Mouse (Mus musculus) activated CD4-positive, CD25-positive, alpha-beta regulatory T cell, adult 4 months (primary cell): ENCODE measurements around the gene Cracr2b. TPM values are rescaled to one million over a fixed set of nuclear protein-coding genes. Genes with fewer than 3 reads are reported as not detected.

ENCODE experiments used
- ATAC-seq: one replicate; pipeline ENCODE4 v1.8.0; 2017
- polyA plus RNA-seq, 2 experiments: library from polyadenylated mRNA; unstranded; fragments of 100-300 nt; shearing (Covaris generic); gene quantifications; one replicate each; pipeline ENCODE4 v1.2.1; 2017

Gene Cracr2b
- polyA plus RNA-seq, 2 experiments from 2014 or later, result not detected

DNA sequence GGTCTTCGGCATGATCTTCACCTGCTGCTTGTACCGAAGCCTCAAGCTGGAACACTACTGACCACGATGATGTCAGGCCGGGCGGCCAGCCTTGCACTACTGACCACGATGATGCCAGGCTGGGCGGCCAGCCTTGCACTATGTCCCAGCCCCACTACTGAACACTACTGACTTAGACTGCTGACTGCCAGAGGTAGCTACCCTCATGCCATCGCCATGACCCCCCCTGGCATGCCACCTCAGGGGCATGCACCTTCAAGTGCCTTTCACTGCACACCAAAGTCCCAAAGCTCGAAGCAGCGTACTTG lies 9.7 kb downstream of the Cracr2b start:
- no peak for ATAC-seq

DNA sequence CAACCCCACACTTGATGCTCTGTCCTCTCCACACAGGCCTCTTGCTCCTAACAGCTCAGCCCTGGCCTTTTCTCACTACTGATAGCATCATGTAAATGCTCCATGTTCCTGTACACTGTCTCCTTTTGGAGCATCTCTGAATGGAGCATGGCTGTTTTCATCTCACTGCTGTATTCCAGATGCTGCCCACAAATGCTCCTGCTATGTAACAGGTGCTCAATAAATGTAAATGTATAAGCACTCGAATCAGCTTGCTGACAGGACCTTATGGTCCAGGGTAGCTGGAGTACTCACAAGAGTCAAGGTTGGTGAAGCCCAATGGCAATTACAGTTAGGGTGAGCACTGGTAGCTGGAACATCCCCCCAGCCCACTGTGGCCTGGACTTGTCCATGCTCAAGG lies 10.3 kb downstream of the Cracr2b start:
- no peak for ATAC-seq

DNA sequence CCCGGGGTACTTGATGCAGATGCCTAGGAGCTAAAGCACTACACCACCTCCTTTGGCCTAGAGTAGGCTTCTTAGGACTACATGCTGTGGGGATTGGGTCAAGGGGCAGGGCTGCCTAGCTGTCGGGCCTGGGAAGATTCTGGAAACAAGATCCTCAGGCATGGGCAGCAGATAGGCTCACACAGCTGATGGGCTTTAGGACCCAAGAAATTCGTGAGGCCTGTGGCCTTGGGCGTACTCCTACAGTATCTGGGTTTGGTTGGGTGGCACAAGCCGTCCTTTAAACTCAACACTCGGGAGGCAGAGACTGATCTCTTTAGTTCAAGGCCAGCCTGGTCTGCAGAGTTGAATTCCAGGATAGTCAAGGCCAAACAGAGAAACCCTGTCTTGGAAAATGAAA lies 11.3 kb downstream of the Cracr2b start:
- no peak for ATAC-seq

DNA sequence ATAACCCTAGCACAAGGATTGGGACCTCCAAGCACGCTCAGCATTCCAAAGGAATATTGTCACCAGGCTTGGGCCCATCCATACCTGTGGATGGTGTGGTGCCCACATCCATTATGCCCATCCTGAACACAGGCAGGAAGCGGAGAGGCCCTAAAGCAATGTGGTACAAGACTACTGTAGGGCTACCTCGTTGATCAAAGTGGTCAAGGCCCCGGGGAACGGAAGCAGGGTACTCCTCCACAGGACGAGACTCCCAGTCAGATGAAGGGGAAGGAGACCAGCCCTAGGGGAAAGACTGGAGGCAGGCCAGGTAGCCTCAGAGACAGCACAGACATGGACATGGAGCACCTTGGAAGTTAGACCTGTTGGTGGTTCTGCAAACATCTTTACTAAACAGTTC lies 11.9 kb downstream of the Cracr2b start:
- no peak for ATAC-seq

DNA sequence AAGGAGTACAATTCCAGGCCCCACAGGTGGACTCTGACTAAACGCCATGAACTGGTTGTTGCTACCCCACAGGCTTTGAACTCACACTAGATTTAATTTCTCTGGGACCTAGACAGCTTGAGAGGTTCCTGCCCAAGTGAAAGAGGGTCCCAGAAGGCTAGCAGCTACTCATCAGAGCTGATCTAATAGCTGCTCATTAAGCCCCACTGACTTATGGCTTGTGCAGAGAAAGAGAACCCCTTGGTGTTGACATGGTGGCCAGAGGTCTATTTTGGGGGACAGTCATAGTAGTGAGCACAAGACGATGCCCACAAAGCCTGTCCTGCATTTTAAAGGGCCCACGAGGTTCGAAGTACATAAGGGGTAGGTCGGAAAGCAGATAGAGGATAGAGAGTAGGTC lies 13.3 kb downstream of the Cracr2b start:
- ATAC-seq, result no peak

DNA sequence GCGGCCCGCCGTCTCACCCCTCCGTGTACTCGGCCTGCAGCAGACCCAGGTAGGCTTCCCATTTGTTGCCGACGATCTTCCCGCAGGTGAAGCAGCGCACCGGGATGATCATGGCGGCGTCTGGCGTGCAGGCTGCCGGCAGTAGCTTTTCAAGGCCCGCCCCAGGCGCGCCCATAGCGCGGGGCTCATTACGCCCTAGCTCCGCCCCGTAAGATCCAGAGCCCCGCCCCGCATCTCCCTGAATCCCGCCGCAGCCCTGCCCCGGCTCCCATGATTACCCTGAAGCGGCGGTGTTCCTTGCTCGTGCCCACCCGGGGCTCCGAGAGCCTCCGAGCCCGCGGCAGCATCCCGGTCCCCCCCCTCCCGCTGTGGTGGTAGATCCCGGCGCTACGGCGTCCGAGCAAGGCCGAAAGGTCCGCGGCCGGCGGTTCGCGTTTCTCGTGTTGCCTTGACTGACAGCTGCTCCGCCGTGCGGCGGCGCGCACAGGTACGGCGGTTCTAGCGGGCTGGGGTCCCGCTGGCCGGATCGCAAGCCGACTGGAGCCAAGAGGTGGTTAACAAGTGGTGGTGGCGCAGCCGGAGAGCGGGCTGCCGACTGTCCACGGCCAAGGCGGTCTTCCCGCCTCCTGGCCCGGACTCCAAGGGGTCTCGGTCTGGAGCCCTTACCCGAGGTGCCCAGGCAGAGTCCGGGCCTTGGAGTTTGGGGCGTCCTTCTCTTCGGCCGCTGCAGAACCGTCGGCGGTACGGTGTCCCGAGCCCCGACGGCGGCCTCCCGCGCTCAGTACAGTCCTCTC lies 14.3 kb downstream of the Cracr2b start, which contains the start of the genes Polr2l and Tspan4:
TSS of gene Polr2l (minus strand) at position 122 of the 794 bp plus-strand sequence.
TSS of gene Tspan4 (plus strand) at position 230 of the 794 bp plus-strand sequence.
- peak; percentile 90 for ATAC-seq

DNA sequence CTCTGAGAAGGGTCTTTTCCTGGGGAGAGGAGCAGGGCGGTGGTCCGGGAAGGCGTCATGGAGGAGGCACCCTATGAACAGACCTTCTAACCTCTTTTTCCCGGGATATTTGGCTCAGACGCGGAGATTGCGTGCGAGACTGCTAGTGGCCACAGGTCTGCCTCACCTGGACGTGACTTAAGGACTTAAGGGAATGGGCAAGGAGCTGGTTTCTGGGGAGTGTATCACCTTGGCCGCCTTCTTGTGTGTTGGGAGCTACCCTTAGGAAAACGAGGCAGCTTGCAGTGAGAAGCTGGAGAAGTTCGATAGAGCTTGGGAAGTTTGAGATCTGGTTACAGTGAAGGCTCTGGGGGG lies 14.9 kb downstream of the Cracr2b start:
- no peak for ATAC-seq

DNA sequence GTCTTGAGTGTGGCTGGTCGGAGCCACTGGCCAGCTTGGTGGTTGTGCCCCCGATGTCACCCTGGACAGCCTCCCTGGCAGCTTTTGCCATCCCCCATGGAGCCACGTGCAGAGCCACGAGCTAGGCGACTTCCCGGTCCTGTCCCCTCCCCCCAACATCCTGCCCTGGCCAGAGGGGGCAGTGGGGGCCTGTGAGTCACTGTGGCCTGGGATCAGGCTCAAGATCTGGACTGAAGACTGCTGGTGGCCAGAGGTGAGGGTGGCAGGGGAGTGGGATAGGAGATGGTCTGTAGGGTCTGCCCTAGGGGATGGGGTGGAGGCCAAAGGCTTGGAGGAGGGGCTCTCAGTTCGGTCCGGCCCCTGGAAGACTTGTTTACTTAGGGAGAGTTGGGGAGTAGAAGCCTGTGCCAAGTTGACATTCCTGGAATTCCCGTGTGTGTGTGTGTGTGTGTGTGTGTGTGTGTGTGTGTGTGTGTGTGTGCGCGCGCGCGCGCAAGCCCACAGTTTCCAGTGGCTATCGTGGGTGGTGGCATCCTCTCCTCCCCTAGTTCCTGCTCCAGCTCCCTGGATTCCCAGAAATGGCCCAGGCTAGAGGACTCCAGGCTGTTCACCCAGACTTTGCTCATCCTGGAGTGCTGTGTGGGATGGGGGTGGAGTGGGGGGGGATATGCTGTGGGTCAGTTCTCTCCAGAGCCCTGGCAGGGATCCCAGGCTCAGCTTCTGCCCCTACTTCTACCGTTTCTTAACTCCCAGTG lies 15.5 kb downstream of the Cracr2b start:
- no peak for ATAC-seq

DNA sequence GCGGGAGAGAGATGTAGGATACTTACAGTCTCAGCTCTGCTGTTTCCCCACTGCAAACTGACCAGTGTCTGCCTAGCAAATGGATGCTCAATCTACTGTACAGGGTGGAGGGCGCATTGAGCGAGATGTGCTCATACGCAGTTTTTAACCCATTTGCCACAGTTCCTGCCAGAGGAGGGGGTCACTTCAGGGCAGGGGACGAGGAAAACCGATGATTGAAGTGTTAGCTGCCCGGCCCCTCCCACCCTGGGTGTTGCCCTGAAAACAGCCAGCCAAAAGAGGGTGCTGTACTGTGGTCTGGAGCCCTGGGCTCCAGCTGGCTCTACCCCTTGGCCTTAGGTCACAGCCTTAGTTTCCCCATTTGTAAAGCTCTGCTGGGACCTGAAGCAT lies 16.1 kb downstream of the Cracr2b start:
- ATAC-seq, result no peak

DNA sequence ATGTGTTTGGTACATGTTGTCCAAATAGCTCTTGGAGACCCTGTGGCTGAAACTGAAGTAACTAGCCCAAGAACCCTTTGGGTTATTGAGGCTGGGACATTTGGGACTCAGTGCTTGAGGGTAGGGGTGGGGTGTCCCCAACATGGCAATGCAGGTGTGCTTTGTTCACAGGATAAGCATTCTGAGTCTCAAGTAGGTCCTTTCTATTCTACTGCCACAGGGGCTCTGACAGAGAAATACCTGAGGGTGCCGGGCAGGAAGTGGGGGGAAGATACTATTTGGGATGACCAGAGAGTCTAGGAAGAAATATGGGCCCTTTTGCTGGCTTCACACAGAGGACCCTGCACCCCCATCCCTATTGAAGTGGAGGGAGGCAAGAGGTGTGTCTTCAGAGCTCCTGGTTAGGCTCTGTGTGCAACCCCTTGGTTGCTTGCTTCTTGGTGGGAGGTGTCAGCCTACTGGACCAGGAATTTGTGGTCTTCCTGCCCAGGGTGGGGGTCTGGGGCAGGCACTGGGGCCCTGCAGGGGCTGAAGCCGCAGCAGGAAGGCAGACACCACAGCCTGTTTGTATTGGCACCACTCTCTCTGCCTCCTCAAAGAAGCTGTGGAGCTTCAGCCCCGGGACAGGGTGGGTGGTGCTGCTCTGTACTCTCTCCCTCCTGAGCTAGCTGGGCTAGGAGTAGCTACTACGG lies 16.8 kb downstream of the Cracr2b start:
- ATAC-seq, result no peak

DNA sequence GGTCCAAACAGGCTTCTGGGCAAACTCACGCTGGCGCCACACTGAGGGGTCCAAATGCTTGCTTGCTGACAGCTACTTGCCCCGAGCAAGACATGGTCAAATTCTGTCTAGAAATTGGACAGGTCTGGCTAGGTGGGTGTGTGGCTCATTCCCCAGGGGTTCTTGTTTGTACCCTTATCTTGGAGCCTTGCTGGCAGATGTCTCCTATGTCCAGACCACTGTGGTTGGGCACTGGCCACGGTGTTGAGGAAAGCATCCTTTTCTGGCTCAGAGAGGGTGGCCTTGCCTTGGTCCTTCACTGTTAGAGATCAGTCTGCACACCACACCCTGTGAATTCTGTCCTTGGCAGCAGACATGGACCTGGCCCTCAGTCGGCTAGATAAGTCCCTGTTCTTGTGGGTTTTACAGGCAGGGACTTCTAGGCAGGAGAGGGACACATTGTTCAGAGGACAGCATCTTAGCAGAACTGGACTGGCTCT lies 17.4 kb downstream of the Cracr2b start:
- no peak for ATAC-seq

DNA sequence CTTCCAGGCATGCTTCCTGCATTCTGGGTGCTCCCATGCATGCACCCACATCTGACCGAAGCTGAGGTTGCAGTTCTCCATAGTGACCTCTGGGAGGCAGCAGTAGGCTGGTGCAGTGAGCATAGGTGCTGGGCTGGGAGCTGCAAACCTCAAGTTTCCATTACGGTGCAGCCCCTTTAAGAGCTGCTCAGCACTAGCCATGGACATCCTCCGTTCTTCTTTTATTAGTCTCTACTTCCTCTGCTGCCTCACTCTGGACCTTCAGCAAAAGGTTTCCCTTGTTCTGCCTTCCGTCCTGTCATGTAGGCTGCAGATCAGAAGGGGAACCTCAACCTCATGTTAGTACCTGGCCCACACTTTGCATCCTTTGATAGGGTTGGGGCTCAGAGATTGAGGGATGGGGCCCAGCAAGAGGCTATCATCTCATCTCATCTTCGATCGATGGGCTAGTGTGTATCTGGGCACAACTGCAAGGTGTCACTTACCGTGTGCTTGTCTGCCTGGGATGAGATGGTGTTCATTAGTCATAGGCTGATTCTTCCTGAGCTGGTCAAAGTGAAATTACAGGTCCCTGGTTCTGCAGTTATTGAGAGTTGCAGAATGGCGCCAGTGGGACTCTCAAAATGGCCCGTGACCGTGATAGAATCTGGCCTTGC lies 20.1 kb downstream of the Cracr2b start:
- peak; percentile 93 for ATAC-seq

DNA sequence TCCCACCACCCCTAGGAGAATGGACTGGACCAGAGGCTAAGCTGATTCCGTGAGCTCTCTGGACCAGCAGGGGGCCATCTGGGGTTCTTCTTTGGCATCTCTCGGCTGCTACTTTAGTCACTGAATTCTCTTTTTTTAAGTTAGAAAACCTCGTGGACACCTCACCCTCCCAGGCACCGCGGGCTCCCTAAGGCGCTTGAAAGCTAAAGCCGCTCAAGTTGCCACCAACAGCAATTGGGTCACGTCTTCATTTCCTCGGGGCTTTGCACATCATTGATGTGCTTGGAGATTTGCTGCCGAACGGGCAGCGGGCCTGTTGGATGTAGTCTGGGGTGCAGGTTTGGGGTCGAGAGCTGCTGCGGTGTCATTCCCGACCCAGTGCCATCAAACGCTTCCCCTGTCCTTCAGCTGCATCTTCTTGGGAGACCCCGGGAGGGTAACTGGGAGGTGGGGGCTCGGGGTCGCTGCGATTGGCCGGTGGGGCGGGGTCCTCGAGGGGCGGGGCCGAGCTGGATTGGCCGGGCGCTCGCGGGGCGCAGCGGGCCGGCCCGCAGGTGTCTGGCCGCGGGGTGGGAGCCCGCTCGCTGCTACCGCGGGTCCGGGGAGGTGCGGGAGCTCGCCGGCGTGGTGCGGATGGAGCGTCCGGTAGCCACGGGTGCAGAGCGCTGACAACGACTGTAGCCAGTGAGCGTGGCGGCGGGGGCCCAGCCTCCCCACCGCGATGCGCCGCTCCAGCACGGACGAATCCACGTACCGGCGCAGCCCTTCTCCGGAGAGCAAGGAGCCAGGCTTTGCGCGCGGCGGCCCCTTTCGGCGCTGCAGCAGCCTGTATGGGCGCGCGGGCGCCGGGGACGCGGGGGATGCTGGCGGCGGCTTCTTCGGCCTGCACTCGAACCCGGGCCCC lies 20.9 kb downstream of the Cracr2b start:
- no peak for ATAC-seq

DNA sequence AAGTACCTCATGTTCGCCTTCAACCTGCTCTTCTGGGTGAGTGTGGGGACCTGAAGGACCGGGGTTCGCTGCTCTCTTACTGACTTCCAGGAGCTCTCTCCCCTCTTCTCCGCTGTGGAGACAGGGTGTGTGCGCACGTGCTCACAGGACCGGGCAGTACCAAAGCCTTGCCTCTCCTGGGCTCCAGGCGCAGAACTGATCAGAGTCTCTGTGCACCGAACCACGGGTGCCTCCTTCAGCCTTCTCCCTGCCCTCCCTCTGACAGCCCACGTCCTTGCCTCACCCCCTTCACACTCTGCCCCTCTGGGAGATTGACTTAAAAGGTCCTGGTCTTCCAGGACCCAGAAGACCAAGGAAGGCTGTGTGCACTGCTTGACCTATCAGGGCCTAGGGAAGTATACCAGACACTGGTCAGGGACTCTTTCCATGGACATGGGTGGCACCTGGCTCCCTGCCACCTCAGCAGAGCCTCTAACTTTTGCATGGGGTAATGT lies 21.7 kb downstream of the Cracr2b start:
- no peak for ATAC-seq

DNA sequence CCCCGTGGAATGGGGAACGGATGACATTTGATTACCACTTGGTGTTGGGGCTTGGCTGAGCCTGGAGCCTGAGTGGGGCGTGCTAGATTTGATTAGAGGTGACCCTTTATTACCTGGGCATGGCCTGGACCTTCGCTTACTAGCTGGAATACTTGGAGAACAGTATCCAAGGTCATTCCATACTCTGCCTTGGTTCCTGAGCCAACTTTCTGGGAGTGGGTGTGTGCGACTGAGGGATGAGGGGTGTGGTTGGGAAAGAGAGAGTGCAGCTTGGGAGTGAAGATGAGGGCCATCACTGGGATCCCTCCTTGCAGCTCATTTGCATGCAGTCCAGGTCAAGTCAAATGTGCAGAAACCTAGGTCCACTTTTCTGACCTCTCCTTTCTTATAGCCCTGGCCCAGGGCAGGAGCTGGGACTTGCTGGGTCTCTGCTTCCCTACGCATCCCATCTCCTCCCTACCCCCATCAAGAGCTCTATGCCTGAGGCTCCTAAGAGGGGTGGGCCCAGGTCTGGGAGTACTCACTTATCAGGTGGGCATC lies 22.3 kb downstream of the Cracr2b start:
- ATAC-seq, result no peak

DNA sequence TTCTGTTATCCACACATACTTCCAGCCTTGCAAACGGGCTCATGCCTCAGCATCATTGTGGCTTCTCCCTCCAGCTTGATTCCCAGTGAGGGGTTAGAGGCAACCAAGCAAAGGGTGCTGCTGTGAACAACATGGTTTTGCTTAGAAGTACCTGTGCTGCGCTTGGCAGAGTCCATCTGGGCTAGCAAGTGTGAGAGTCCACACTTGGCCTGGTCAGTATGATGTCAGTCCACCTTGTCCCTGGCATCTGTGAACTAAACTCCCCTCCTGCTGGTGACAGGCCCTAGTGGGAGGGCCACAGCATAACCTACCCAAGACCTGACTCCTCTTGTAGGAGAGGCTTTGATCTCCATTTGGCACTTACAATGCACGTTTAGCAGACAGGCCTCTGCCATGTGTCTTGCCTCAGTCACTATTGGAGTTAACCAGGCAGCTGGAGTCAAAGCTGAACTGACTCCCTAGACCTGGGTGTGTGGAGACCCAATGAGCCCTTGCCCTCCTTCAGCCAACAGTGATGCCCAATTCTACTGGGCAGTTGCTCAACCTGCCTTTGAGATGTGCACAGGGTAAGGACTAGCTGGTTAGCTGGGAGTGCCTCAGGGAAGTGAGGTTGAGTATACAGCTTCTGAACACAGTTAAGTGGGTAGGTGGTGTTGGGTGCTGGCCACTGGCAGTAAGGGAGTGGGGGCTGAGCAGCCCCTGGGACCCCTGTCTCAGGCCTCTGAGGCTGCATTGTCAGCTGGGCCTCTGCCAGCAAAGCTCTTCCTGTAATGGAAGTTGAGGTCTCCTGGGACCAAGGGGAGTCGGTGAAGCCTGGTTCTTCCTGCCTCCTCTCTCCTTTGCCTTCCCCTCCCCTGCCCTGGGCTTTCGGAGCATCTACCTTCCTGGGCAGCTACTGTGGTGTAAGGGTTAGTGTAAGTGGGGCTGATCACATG lies 23.6 kb downstream of the Cracr2b start:
- ATAC-seq, result no peak

DNA sequence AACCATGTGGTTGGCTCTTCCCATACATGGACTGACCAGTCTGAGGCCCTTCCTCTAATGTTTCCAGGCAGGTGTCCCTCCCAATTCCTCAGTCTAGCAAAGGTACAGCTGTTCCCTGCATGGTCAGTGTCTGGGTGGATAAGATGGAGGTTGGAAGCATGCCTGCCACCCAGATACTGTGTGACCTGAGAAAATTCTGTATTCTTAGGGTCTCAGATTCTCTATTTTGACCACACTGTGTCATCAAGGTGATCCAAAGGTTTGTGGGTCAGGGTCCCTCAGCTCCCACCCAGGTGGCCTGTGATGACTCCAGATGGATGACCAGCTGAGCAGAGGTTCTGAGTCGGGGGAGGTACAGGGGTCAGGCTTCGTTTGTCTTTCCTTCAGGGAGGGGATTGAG lies 24.3 kb downstream of the Cracr2b start:
- ATAC-seq, result no peak

DNA sequence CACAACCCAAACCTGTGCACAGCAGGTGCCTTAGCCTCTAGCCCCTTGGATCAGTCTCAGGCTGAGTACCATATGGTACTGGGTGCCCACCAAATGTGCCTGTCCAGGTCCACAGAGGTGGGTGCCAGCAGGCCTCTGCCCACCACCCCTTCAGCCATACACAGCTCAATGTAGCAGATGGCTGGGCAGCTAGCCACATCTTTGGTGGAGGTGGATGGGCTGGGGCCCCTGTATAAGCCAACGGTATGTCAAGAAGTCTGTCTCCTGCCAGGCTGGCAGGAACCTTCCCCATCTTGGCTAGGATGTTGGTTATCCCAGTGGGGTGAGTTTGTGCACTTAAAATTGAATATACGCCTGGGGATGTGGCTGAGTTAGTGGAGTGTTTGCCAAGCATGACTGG lies 24.7 kb downstream of the Cracr2b start:
- no peak for ATAC-seq

DNA sequence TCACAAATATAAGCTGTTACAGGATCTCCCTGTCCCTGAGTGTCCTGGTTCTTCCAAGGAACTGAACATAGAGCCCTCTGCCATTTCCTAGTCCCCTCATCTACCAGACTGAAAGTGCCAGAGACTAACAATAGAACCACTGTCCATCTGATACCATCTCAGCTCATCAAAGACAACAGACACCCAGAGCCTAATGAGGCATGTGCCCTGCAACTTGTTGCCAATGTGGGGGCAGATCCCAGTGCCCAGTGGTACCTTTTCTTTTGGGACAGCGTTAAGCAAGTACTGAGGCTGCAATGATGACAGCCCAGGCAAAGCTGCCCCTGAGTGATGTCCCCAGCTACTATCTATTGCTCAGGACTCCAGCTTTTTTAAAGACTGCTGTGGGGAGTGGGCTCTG lies 25.3 kb downstream of the Cracr2b start:
- no peak for ATAC-seq

DNA sequence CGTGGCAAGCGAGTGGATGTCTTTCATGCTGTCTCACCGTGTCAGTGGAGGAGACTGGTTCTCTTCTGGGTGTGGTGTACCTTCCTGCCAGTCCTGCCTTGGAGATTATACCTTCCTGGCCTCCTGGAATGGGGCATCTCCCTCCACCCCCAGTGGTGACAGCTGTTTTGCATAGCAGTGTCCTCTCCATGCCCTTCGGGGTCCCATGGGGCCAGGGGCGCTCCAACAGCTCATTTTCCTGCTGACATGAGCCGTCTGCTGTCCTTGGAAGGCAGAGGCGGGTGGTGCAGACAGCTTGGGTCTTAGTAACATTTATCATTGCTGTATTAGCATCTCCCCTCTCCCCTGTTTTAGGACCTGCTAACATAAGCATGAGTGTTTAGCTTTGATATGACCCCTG lies 26.2 kb downstream of the Cracr2b start:
- ATAC-seq, result no peak
